Mouse (Mus musculus): ENCODE results near the gene Itga4.

- no peak for TF ChIP-seq GATA1 (IDR thresholded peaks at IDR 0.05; ENCODE audit: low read length)
- no peak for TF ChIP-seq TAL1 (IDR thresholded peaks at IDR 0.05; ENCODE audit: low read length)
Observed at GRCm38 (mm10) chr2:79292431-79292830, 37.2 kb downstream of the Itga4 start.
